10 mouse cellular contexts compared by ENCODE assay signal in the genomic region with DNA sequence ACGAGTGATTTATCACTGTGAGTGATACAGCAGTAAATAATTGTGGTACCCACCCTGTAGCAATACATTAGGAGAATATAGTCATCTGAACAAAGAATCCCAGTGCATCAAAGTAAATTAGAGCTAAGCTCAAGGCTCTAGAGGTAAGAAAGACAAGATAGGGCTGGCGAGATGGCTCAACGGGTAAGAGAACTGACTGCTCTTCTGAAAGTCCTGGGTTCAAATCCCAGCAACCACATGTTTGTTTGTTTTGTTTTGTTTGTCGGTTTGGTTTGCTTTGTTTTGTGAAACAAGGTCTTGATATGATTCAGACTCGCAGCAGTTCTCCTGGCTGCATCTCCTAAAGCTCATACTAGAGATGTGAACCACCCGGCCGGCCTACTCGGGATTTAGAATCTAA. TPM values are rescaled to one million over a fixed set of nuclear protein-coding genes. Genes with fewer than 3 reads are reported as not detected.
DNase-seq lines count a peak whose midpoint lies in the region; ATAC-seq lines count a peak whose summit lies in the region.
"Had no signal": no experiment of that assay in that cellular context is flagged by ENCODE, and none has a peak within 500 bp of the region (broad histone marks: within the 10 kb centered on the region; RNA-seq: fewer than 3 reads in every experiment).

No protein-coding gene starts in this region.

- DNase-seq in heart, embryonic 10.5 days (ENCODE audit: low spot score), result no peak
- DNase-seq in midbrain, embryonic 11.5 days (ENCODE audit: low spot score, missing footprints), result no peak
- DNase-seq in R1 (ENCODE audit: low read depth, low spot score), result peak; percentile 27
- DNase-seq in gastrocnemius, adult 18-20 months (ENCODE audit: low spot score), result no peak
- DNase-seq: adrenal gland, adult 8-10 months; forebrain, postnatal 0 days had no signal

- no peaks in the 10 kb centered on the region for H3K27me3 ChIP-seq in heart, embryonic 13.5 days (replicated peaks)
- H3K27me3 ChIP-seq in heart, embryonic 10.5 days (ENCODE audit: insufficient read depth, poor library complexity, severe bottlenecking), result no peaks in the 10 kb centered on the region
- H3K27me3 ChIP-seq in midbrain, embryonic 13.5 days, result no peaks in the 10 kb centered on the region
- H3K27me3 ChIP-seq in midbrain, embryonic 11.5 days (ENCODE audit: control insufficient read depth, insufficient read depth, low read length), result no peaks in the 10 kb centered on the region
- no peaks in the 10 kb centered on the region for H3K27me3 ChIP-seq in liver, embryonic 15.5 days

- H3K4me3 ChIP-seq in heart, embryonic 13.5 days, result peak overlapping the region; percentile 63; the same call in 1 of the 2 replicates
- H3K4me3 ChIP-seq in heart, embryonic 10.5 days, result no peak overlapping the region
- H3K4me3 ChIP-seq in midbrain, embryonic 13.5 days (replicated peaks), result peak overlapping the region; percentile 58; the same call in 1 of the 2 replicates
- no peak overlapping the region for H3K4me3 ChIP-seq in midbrain, embryonic 11.5 days (ENCODE audit: low read depth, low read length)
- H3K4me3 ChIP-seq in liver, embryonic 15.5 days (replicated peaks), result peak overlapping the region; percentile 71

- no peak overlapping the region for H3K9ac ChIP-seq in heart, embryonic 13.5 days
- no peak overlapping the region for H3K9ac ChIP-seq in midbrain, embryonic 13.5 days (replicated peaks)
- H3K9ac ChIP-seq in midbrain, embryonic 11.5 days (ENCODE audit: low read length), result no peak overlapping the region
- H3K9ac ChIP-seq in liver, embryonic 15.5 days, result no peak overlapping the region

- H3K4me1 ChIP-seq in heart, embryonic 13.5 days, result no peaks in the 10 kb centered on the region
- no peaks in the 10 kb centered on the region for H3K4me1 ChIP-seq in heart, embryonic 10.5 days
- H3K4me1 ChIP-seq in midbrain, embryonic 13.5 days (replicated peaks), result no peaks in the 10 kb centered on the region
- no peaks in the 10 kb centered on the region for H3K4me1 ChIP-seq in midbrain, embryonic 11.5 days (ENCODE audit: control insufficient read depth, insufficient read depth, low read length)
- peaks cover 13% of the 10 kb centered on the region for H3K4me1 ChIP-seq in liver, embryonic 15.5 days (replicated peaks)

- H3K36me3 ChIP-seq in heart, embryonic 13.5 days, result no peaks in the 10 kb centered on the region
- no peaks in the 10 kb centered on the region for H3K36me3 ChIP-seq in heart, embryonic 10.5 days
- no peaks in the 10 kb centered on the region for H3K36me3 ChIP-seq in midbrain, embryonic 13.5 days
- no peaks in the 10 kb centered on the region for H3K36me3 ChIP-seq in midbrain, embryonic 11.5 days (ENCODE audit: control insufficient read depth, insufficient read depth, low read length)
- H3K36me3 ChIP-seq in liver, embryonic 15.5 days (replicated peaks), result no peaks in the 10 kb centered on the region

- no peak for ATAC-seq in heart, embryonic 13.5 days (ENCODE audit: extremely low read depth, insufficient number of reproducible peaks, low FRiP score, low TSS enrichment)
- no peak for ATAC-seq in midbrain, embryonic 13.5 days
- ATAC-seq in midbrain, embryonic 11.5 days (ENCODE audit: low FRiP score), result no peak
- no peak for ATAC-seq in liver, embryonic 15.5 days (ENCODE audit: insufficient read depth)
- ATAC-seq in inflammation-experienced regulatory T-cells, adult 6 months, result no peak

- 84% methylated on average over 8 of the region's 8 CpGs for WGBS in heart, embryonic 13.5 days
- WGBS in heart, embryonic 10.5 days, result 86% methylated on average over 8 of the region's 8 CpGs
- 92% methylated on average over 8 of the region's 8 CpGs for WGBS in midbrain, embryonic 13.5 days
- WGBS in midbrain, embryonic 11.5 days, result 86% methylated on average over 8 of the region's 8 CpGs
- 74% methylated on average over 8 of the region's 8 CpGs for WGBS in liver, embryonic 15.5 days (ENCODE audit: insufficient replicate concordance)

- H3K27ac ChIP-seq in heart, embryonic 13.5 days (replicated peaks), result no peak overlapping the region
- no peak overlapping the region for H3K27ac ChIP-seq in heart, embryonic 10.5 days
- H3K27ac ChIP-seq in midbrain, embryonic 13.5 days, result no peak overlapping the region
- H3K27ac ChIP-seq in midbrain, embryonic 11.5 days (ENCODE audit: low read depth, low read length), result no peak overlapping the region
- no peak overlapping the region for H3K27ac ChIP-seq in liver, embryonic 15.5 days (replicated peaks)

- H3K4me2 ChIP-seq in heart, embryonic 13.5 days, result peak overlapping the region; percentile 73
- no peak overlapping the region for H3K4me2 ChIP-seq in midbrain, embryonic 13.5 days (replicated peaks)
- no peak overlapping the region for H3K4me2 ChIP-seq in midbrain, embryonic 11.5 days
- H3K4me2 ChIP-seq in liver, embryonic 15.5 days, result peak overlapping the region; percentile 85

- no peaks in the 10 kb centered on the region for H3K9me3 ChIP-seq in heart, embryonic 13.5 days
- no peaks in the 10 kb centered on the region for H3K9me3 ChIP-seq in heart, embryonic 10.5 days
- H3K9me3 ChIP-seq in midbrain, embryonic 13.5 days, result no peaks in the 10 kb centered on the region
- H3K9me3 ChIP-seq in midbrain, embryonic 11.5 days (ENCODE audit: control insufficient read depth, low read length), result no peaks in the 10 kb centered on the region
- no peaks in the 10 kb centered on the region for H3K9me3 ChIP-seq in liver, embryonic 15.5 days (replicated peaks)

RNA-seq across cellular contexts. Expression of a gene that starts 21.2 kb away (rescaled TPM):
- polyA plus RNA-seq in heart, embryonic 13.5 days (2015; fragmentation: Nextera tagmentation; extraction: Ambion mirVana), result 0.05 and 0.29 TPM in 2 replicates
- 0.21 and 0.48 TPM in 2 replicates for polyA plus RNA-seq in heart, embryonic 10.5 days (2016; fragmentation: Nextera tagmentation; extraction: Ambion mirVana)
- polyA plus RNA-seq in midbrain, embryonic 13.5 days (2015; fragmentation: Nextera tagmentation; extraction: Ambion mirVana), result 0.07 TPM in 1 of 2 replicates, not detected in the other
- 0.21 and 0.45 TPM in 2 replicates for polyA plus RNA-seq in midbrain, embryonic 11.5 days (2014; fragmentation: Nextera tagmentation; extraction: Ambion mirVana)
- polyA plus RNA-seq in liver, embryonic 15.5 days (2015; fragmentation: Nextera tagmentation; extraction: Ambion mirVana), result 0.09 and 0.17 TPM in 2 replicates
- polyA plus RNA-seq in inflammation-experienced regulatory T-cells, adult 6 months (2017; shearing (Covaris generic)), result not detected
- total RNA-seq in gastrocnemius, adult 18-20 months (2021), result 1 to 10 TPM; 8.0 to 9.5 TPM

RNA-seq across cellular contexts. Expression of a gene that starts 27.3 kb away (rescaled TPM):
- 169 and 185 TPM in 2 replicates for polyA plus RNA-seq in heart, embryonic 13.5 days (2015; fragmentation: Nextera tagmentation; extraction: Ambion mirVana)
- 179 and 191 TPM in 2 replicates for polyA plus RNA-seq in heart, embryonic 10.5 days (2016; fragmentation: Nextera tagmentation; extraction: Ambion mirVana)
- polyA plus RNA-seq in midbrain, embryonic 13.5 days (2015; fragmentation: Nextera tagmentation; extraction: Ambion mirVana), result 222 and 228 TPM in 2 replicates
- polyA plus RNA-seq in midbrain, embryonic 11.5 days (2014; fragmentation: Nextera tagmentation; extraction: Ambion mirVana), result 233 and 236 TPM in 2 replicates
- polyA plus RNA-seq in liver, embryonic 15.5 days (2015; fragmentation: Nextera tagmentation; extraction: Ambion mirVana), result 349 and 376 TPM in 2 replicates
- polyA plus RNA-seq in inflammation-experienced regulatory T-cells, adult 6 months (2017; shearing (Covaris generic)), result 100 to 1,000 TPM; 286 to 396 (median 300) TPM
- total RNA-seq in gastrocnemius, adult 18-20 months (2021), result 100 to 1,000 TPM; 142 to 147 TPM

RNA-seq across cellular contexts. Expression of a gene that starts 47.7 kb away (rescaled TPM):
- polyA plus RNA-seq in heart, embryonic 13.5 days (2015; fragmentation: Nextera tagmentation; extraction: Ambion mirVana), result 18.5 and 21.1 TPM in 2 replicates
- polyA plus RNA-seq in heart, embryonic 10.5 days (2016; fragmentation: Nextera tagmentation; extraction: Ambion mirVana), result 15.3 and 19.2 TPM in 2 replicates
- polyA plus RNA-seq in midbrain, embryonic 13.5 days (2015; fragmentation: Nextera tagmentation; extraction: Ambion mirVana), result 6.6 and 6.7 TPM in 2 replicates
- polyA plus RNA-seq in midbrain, embryonic 11.5 days (2014; fragmentation: Nextera tagmentation; extraction: Ambion mirVana), result 11.7 and 13.8 TPM in 2 replicates
- 15.4 and 18.6 TPM in 2 replicates for polyA plus RNA-seq in liver, embryonic 15.5 days (2015; fragmentation: Nextera tagmentation; extraction: Ambion mirVana)
- 1 to 10 TPM; 1.6 to 3.1 (median 2.5) TPM for polyA plus RNA-seq in inflammation-experienced regulatory T-cells, adult 6 months (2017; shearing (Covaris generic))
- total RNA-seq in gastrocnemius, adult 18-20 months (2021), result 1 to 10 TPM; 7.4 to 9.1 TPM

Comparison
In these comparisons a context has a peak if more than half of its experiments do, and no peak if none do; other contexts are left out.
1. H3K4me3 ChIP-seq: peak in heart, embryonic 13.5 days (single experiment), midbrain, embryonic 13.5 days (single experiment) and liver, embryonic 15.5 days (single experiment); none in heart, embryonic 10.5 days (single experiment) and midbrain, embryonic 11.5 days (single experiment).
2. H3K4me2 ChIP-seq: peak in heart, embryonic 13.5 days (single experiment) and liver, embryonic 15.5 days (single experiment); none in midbrain, embryonic 13.5 days (single experiment) and midbrain, embryonic 11.5 days (single experiment).